Mouse (Mus musculus): ENCODE results near the gene Brca2. TPM values are rescaled to one million over a fixed set of nuclear protein-coding genes. Genes with fewer than 3 reads are reported as not detected.

The Brca2 gene
- polyA plus RNA-seq, 1 experiment from 2014 or later = 5.3 TPM

DNA sequence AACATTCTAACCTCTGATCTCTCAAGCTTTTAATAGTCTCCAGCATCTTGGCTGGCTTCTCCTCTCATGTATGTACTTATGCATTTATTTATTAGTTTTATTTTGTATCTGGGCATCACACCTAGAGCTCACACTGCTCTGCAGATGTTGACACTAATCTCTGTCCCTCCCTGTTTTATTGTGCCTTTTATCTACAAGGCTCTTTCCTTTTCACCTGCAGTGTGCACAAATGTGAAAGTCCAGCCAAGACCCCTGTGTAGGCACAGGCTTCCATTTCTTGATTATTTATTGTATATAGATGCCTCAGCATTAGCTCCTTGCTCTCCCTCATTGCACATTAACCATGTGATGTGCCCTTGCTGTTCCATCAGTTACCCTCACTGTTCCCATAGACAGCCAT, 38.9 kb downstream of the Brca2 start:
- no peak overlapping the region for H3K9ac ChIP-seq (replicated peaks; ENCODE audit: low read depth)
- no peak overlapping the region for H3K4me2 ChIP-seq (replicated peaks; ENCODE audit: low read depth, low read length)
- no peak for ATAC-seq
- no peak for DNase-seq (ENCODE audit: low spot score)
- H3K27me3 ChIP-seq (replicated peaks; ENCODE audit: insufficient read depth, low read length) = no peaks in the 10 kb centered on the region
- no peak overlapping the region for H3K27ac ChIP-seq (ENCODE audit: low read length)
- no peaks in the 10 kb centered on the region for H3K9me3 ChIP-seq (ENCODE audit: low read length)
- no peak overlapping the region for H3K4me3 ChIP-seq (ENCODE audit: low read depth, low read length)
- TF ChIP-seq EP300 (IDR thresholded peaks at IDR 0.05) (no peak), CTCF (IDR thresholded peaks at IDR 0.05) (no peak)
- no peaks in the 10 kb centered on the region for H3K4me1 ChIP-seq (ENCODE audit: insufficient read depth, low read depth, low read length)
- H3K36me3 ChIP-seq (ENCODE audit: insufficient read depth, low read length) = 0 out of 2 replicates have a peak, but pooled peaks cover 7% of the 10 kb centered on the region

DNA sequence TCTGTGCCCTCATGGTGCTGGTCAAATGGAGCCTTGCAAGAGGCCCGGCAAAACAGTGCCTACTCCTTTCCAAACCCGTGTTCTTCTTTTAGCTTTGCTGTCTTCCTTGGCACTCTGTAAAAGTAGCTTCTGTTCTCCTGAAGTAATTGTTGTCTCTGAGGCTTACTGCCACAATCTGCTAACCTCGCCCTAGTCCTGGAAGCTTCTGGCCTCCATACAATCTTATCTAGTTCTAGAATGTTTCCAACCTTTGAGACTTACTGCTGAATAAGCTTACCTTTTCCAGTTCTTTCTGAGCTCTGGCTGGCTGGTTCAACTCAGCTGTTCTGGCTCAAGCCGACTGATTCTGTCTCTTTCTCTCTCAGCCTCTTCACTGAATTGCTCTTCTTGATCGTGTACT, 39.4 kb downstream of the Brca2 start:
- no peak for TF ChIP-seq EP300 (IDR thresholded peaks at IDR 0.05)
- TF ChIP-seq CTCF (IDR thresholded peaks at IDR 0.05) = no peak
- ATAC-seq = no peak
- DNase-seq (ENCODE audit: low spot score) = no peak
- 93% methylated on average over 5 of the region's 5 CpGs for WGBS
- Histone ChIP-seq H3K27ac (ENCODE audit: low read length) (no peak overlapping the region), H3K4me1 (ENCODE audit: insufficient read depth, low read depth, low read length) (no peaks in the 10 kb centered on the region), H3K27me3 (replicated peaks; ENCODE audit: insufficient read depth, low read length) (no peaks in the 10 kb centered on the region), H3K9ac (replicated peaks; ENCODE audit: low read depth) (no peak overlapping the region), H3K4me2 (replicated peaks; ENCODE audit: low read depth, low read length) (no peak overlapping the region), H3K9me3 (ENCODE audit: low read length) (no peaks in the 10 kb centered on the region), H3K4me3 (ENCODE audit: low read depth, low read length) (no peak overlapping the region), H3K36me3 (ENCODE audit: insufficient read depth, low read length) (0 out of 2 replicates have a peak, but pooled peaks cover 7% of the 10 kb centered on the region)

DNA sequence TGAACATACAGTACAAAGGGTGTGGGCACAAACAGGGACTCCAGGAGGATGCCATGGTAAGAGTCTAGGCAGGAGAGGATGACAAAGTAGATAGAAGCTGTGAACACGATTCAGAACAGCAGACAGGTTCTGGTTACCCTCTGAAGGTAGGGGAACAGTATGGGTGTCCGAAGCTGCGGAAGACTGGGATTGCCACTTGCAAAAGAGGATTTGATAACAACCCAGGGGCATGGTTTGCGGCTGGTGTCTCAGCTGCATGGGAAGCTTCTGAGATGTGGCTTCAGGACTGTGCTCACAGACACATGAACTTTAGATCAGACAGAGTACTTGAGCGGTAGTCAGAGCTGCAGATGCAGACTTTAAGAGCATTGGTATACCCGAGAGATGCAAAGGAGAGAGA, 42.0 kb downstream of the Brca2 start:
- WGBS = 94% methylated on average over 6 of the region's 6 CpGs
- no peak overlapping the region for H3K4me3 ChIP-seq (ENCODE audit: low read depth, low read length)
- no peaks in the 10 kb centered on the region for H3K36me3 ChIP-seq (ENCODE audit: insufficient read depth, low read length)
- ATAC-seq (no peak), DNase-seq (ENCODE audit: low spot score) (no peak)
- TF ChIP-seq CTCF (IDR thresholded peaks at IDR 0.05) = no peak
- TF ChIP-seq EP300 (IDR thresholded peaks at IDR 0.05) = no peak
- H3K27ac ChIP-seq (ENCODE audit: low read length) = no peak overlapping the region
- no peak overlapping the region for H3K4me2 ChIP-seq (replicated peaks; ENCODE audit: low read depth, low read length)
- no peak overlapping the region for H3K9ac ChIP-seq (replicated peaks; ENCODE audit: low read depth)
- H3K27me3 ChIP-seq (replicated peaks; ENCODE audit: insufficient read depth, low read length) = no peaks in the 10 kb centered on the region
- no peaks in the 10 kb centered on the region for H3K4me1 ChIP-seq (ENCODE audit: insufficient read depth, low read depth, low read length)
- H3K9me3 ChIP-seq (ENCODE audit: low read length) = no peaks in the 10 kb centered on the region

DNA sequence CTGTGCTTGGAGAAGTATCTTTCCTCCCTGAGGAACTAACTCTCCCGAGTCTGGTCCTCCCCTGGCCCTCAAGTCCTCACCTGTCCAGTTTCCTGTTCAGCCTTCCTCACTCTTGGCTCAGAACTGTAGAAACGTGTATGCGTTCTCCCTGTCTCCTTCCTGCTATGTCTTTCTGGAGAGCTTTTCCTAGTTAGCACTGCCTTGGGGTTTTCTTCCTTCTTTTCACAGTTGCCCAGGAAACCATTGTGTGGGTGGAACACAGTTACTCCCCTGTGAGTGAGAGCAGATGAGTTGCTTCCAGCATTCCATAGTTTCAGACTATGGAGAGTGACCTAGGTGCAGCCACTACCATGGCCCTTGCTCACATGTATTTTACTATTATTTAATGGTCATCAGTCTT, 43.8 kb downstream of the Brca2 start:
- peak; percentile 50 for ATAC-seq
- no peak overlapping the region for H3K4me3 ChIP-seq (ENCODE audit: low read depth, low read length)
- no peaks in the 10 kb centered on the region for H3K36me3 ChIP-seq (ENCODE audit: insufficient read depth, low read length)

DNA sequence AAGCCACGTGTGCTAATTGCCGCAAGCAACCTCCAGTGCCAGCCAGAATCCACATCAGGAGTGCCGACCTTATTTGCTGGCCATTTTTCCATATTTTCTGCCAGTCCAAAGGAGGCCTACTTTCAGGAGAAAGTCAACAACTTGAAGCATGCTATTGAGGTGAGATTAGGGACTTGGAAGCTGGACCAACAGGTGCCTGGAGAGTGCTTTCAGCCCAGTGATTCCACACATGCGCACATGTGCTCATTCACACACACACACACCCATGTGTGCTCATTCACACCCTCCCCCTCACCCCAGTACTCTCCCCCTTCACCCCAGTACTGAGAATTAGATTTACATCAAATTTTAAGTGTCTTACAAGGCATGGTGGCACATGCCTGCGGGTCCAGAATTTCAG, 44.5 kb downstream of the Brca2 start:
- Histone ChIP-seq H3K27ac (ENCODE audit: low read length) (no peak overlapping the region), H3K4me1 (ENCODE audit: insufficient read depth, low read depth, low read length) (no peaks in the 10 kb centered on the region), H3K9me3 (ENCODE audit: low read length) (no peaks in the 10 kb centered on the region), H3K36me3 (ENCODE audit: insufficient read depth, low read length) (no peaks in the 10 kb centered on the region), H3K4me3 (ENCODE audit: low read depth, low read length) (no peak overlapping the region), H3K9ac (replicated peaks; ENCODE audit: low read depth) (no peak overlapping the region), H3K4me2 (replicated peaks; ENCODE audit: low read depth, low read length) (no peak overlapping the region), H3K27me3 (replicated peaks; ENCODE audit: insufficient read depth, low read length) (no peaks in the 10 kb centered on the region)
- peak; percentile 89 for ATAC-seq
- TF ChIP-seq CTCF (IDR thresholded peaks at IDR 0.05) (no peak), EP300 (IDR thresholded peaks at IDR 0.05) (no peak)
- DNase-seq (ENCODE audit: low spot score) = peak; percentile 78
- WGBS = 60% methylated on average over 5 of the region's 5 CpGs

More for the DNA sequence above, 43.8 kb downstream of the Brca2 start:
- Histone ChIP-seq H3K27ac (ENCODE audit: low read length) (no peak overlapping the region), H3K27me3 (replicated peaks; ENCODE audit: insufficient read depth, low read length) (no peaks in the 10 kb centered on the region), H3K4me2 (replicated peaks; ENCODE audit: low read depth, low read length) (no peak overlapping the region), H3K4me1 (ENCODE audit: insufficient read depth, low read depth, low read length) (no peaks in the 10 kb centered on the region), H3K9me3 (ENCODE audit: low read length) (no peaks in the 10 kb centered on the region), H3K9ac (replicated peaks; ENCODE audit: low read depth) (no peak overlapping the region)
- 39% methylated on average over 3 of the region's 3 CpGs for WGBS
- TF ChIP-seq EP300 (IDR thresholded peaks at IDR 0.05) = no peak
- TF ChIP-seq CTCF (IDR thresholded peaks at IDR 0.05) = no peak
- peak; percentile 36 for DNase-seq (ENCODE audit: low spot score)

DNA sequence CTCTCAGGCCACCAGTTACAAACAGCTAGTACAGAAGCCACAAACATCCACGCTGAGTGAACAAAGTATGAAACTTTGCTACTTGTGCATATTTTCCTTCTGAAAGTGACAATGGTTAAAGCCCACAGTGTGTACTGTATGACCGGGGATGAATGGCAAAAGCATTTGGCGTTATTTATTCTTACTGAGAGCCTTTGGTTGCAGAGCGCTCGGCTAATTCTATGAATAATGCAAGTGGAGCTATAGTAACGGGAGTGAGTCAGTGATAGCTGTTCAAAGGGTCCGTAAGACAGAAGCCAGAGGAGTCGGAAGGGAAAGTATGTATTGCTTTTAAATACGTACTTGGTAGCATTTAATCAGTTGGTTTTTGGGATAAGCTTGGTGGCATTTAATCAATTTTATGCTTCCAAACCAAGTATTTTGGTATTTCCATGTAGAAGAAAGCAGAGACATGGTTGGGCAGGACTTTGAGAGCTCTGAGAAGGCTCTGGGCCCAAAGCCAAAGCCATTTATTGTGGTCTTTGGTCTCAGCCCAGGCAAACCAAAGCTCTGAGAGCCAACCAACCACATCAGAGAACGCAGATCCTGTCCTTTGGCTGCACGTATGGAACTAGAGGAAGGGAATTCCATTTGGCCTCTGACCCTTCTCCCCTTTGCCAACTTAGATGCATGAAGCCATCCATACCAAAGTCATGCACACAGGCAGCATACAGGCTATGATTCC, 48.2 kb downstream of the Brca2 start:
- Histone ChIP-seq H3K4me2 (replicated peaks; ENCODE audit: low read depth, low read length) (no peak overlapping the region), H3K27me3 (replicated peaks; ENCODE audit: insufficient read depth, low read length) (no peaks in the 10 kb centered on the region), H3K9me3 (ENCODE audit: low read length) (no peaks in the 10 kb centered on the region), H3K36me3 (ENCODE audit: insufficient read depth, low read length) (no peaks in the 10 kb centered on the region), H3K4me3 (ENCODE audit: low read depth, low read length) (no peak overlapping the region), H3K27ac (ENCODE audit: low read length) (no peak overlapping the region), H3K9ac (replicated peaks; ENCODE audit: low read depth) (no peak overlapping the region), H3K4me1 (ENCODE audit: insufficient read depth, low read depth, low read length) (peaks cover 9% of the 10 kb centered on the region; the same call in 1 of the 2 replicates)
- no peak for DNase-seq (ENCODE audit: low spot score)
- no peak for ATAC-seq
- TF ChIP-seq CTCF (IDR thresholded peaks at IDR 0.05) (no peak), EP300 (IDR thresholded peaks at IDR 0.05) (no peak)
- WGBS = 85% methylated on average over 11 of the region's 11 CpGs

Measured in lung, postnatal 0 days (tissue).